Mouse (Mus musculus) heart, postnatal 14 days (tissue): ENCODE results near the gene Mlec. TPM values are rescaled to one million over a fixed set of nuclear protein-coding genes. Genes with fewer than 3 reads are reported as not detected.

ENCODE experiments used
- DNase-seq, 2 experiments: peaks; one replicate each; pipeline ENCODE4 v3.0.0; 2021 to 2022
- intact Hi-C: fragments of 180-260 bp; cut with DNase I; formaldehyde crosslinking; loops from one replicate; pipeline ENCODE4 v1.15.1; 2025
- total RNA-seq, 2 experiments: library from RNA; stranded (reverse); gene quantifications; 2 replicates each; pipeline ENCODE4 v1.2.3; 2021

Mlec gene
- total RNA-seq, 2 experiments from 2014 or later: 70.0 to 77.1 TPM

- intact Hi-C loops: no loop called here
- DNase-seq: no peak
Measured at GRCm38 (mm10) chr5:115098195-115098594, 59.8 kb downstream of the Mlec start, which contains the start of gene Gm10401. Gm10401 (minus strand) TSS chr5:115098295.

Other genes starting within 250 kb of the Mlec start
- gene Oasl1, start 234.9 kb downstream of the Mlec start, total RNA-seq: under 1 TPM in 1 of 2 experiments, not detected in 1; 0.83 TPM
- gene 2210016L21Rik, start 216.0 kb downstream of the Mlec start, total RNA-seq: 10 to 100 TPM; 28.6 to 31.2 TPM
- under 1 TPM in 1 of 2 experiments, not detected in 1; 0.10 TPM for gene Hnf1a, start 187.1 kb downstream of the Mlec start, total RNA-seq
- 10 to 100 TPM; 40.6 to 42.5 TPM for gene Sppl3, start 147.0 kb downstream of the Mlec start, total RNA-seq
- gene Gm10401, start 59.9 kb downstream of the Mlec start, total RNA-seq: not detected
- gene Acads, start 38.8 kb downstream of the Mlec start, total RNA-seq: 100 to 1,000 TPM; 196 to 208 TPM
- gene Unc119b, start 23.2 kb downstream of the Mlec start, total RNA-seq: 10 to 100 TPM; 24.7 to 25.8 TPM
- gene Cabp1, start 36.2 kb upstream of the Mlec start, total RNA-seq: 1 to 10 TPM; 3.5 to 4.0 TPM
- 10 to 100 TPM; 27.6 to 29.8 TPM for gene Pop5, start 77.7 kb upstream of the Mlec start, total RNA-seq
- gene Rnf10, start 114.7 kb upstream of the Mlec start, total RNA-seq: 100 to 1,000 TPM; 389 to 391 TPM
- 100 to 1,000 TPM; 143 to 157 TPM for gene Coq5, start 121.5 kb upstream of the Mlec start, total RNA-seq
- gene Dynll1, start 142.8 kb upstream of the Mlec start, total RNA-seq: 100 to 1,000 TPM; 135 to 185 TPM
- gene Srsf9, start 169.0 kb upstream of the Mlec start, total RNA-seq: 10 to 100 TPM; 26.3 to 26.9 TPM
- 10 to 100 TPM; 16.0 to 17.0 TPM for gene Gatc, start 183.0 kb upstream of the Mlec start, total RNA-seq
- 10 to 100 TPM; 21.1 to 23.1 TPM for gene Triap1, start 183.0 kb upstream of the Mlec start, total RNA-seq
- 100 to 1,000 TPM; 367 to 372 TPM for gene Cox6a1, start 190.8 kb upstream of the Mlec start, total RNA-seq